Mouse (Mus musculus) bone marrow, adult 2 months (tissue): ENCODE results near the gene Cit.

ENCODE experiments used
- CTCF ChIP-seq: fragments of 200-500 bp; IDR thresholded peaks from 2 replicates; pipeline ENCODE4 v1.5.1; 2011; ENCODE audit warnings: low read length, control low read depth; ENCODE audit not compliant: control insufficient read depth, insufficient read depth
- POLR2A ChIP-seq: fragments of 200-500 bp; IDR thresholded peaks from 2 replicates; pipeline ENCODE4 v1.6.1; 2011; ENCODE audit warnings: low read depth, mild to moderate bottlenecking, control low read depth, low read length, borderline replicate concordance; ENCODE audit not compliant: control insufficient read depth

- TF ChIP-seq POLR2A, result no peak
- no peak for TF ChIP-seq CTCF
Observed at GRCm38 (mm10) chr5:115987284-115987683, 142.2 kb downstream of the Cit start.
